Mouse (Mus musculus) myocyte (in vitro differentiated cells): Measurements from ENCODE around the gene AC134908.4. TPM values are rescaled to one million over a fixed set of nuclear protein-coding genes. Genes with fewer than 3 reads are reported as not detected.

ENCODE experiments used
- H3K27me3 ChIP-seq: one replicate; pipeline ENCODE4 v1.6.1; 2011; ENCODE audit not compliant: control insufficient read depth, insufficient read depth, insufficient read length
- H3K36me3 ChIP-seq: one replicate; pipeline ENCODE4 v1.6.1; 2011; ENCODE audit not compliant: control insufficient read depth, insufficient read depth
- H3K4me2 ChIP-seq: one replicate; pipeline ENCODE4 v1.6.1; 2011; ENCODE audit warnings: low read depth, control low read depth
- H3K4me3 ChIP-seq: one replicate; pipeline ENCODE4 v1.5.1; 2011; ENCODE audit warnings: mild to moderate bottlenecking, control low read depth, moderate library complexity
- H3K79me2 ChIP-seq: one replicate; pipeline ENCODE4 v1.6.1; 2011; ENCODE audit not compliant: control insufficient read depth, insufficient read depth
- H3ac ChIP-seq: one replicate; pipeline ENCODE4 v1.6.1; 2011; ENCODE audit not compliant: control insufficient read depth, insufficient read length
- CEBPB ChIP-seq: IDR thresholded peaks from 2 replicates; pipeline ENCODE4 v1.6.1; 2011; ENCODE audit warnings: mild to moderate bottlenecking, moderate library complexity; ENCODE audit not compliant: poor library complexity, insufficient read depth, severe bottlenecking
- E2F4 ChIP-seq: IDR thresholded peaks from one replicate; pipeline ENCODE4 v1.6.1; 2011; ENCODE audit warnings: mild to moderate bottlenecking, control low read depth, moderate library complexity; ENCODE audit not compliant: insufficient read depth
- MAX ChIP-seq: IDR thresholded peaks from one replicate; pipeline ENCODE4 v1.6.1; 2011; ENCODE audit warnings: low read depth, mild to moderate bottlenecking, control low read depth
- MYOD1 ChIP-seq, 3 experiments: IDR thresholded peaks; one replicate each; pipeline ENCODE4 v1.6.1; 2011; ENCODE audit warnings: control low read depth in 2 of 3, low read depth in 2 of 3, mild to moderate bottlenecking in 2 of 3, moderate library complexity in 1 of 3; ENCODE audit not compliant: insufficient read length in 2 of 3, control insufficient read depth in 1 of 3
- MYOG ChIP-seq, 3 experiments: IDR thresholded peaks; one replicate each; pipeline ENCODE4 v1.6.1; 2011; ENCODE audit warnings: control low read depth in 2 of 3, low read depth in 2 of 3, mild to moderate bottlenecking in 2 of 3; ENCODE audit not compliant: insufficient read length in 2 of 3, control insufficient read depth in 1 of 3, insufficient read depth in 1 of 3
- POLR2A ChIP-seq: IDR thresholded peaks from one replicate; pipeline ENCODE4 v1.6.1; 2011; ENCODE audit warnings: low read depth, mild to moderate bottlenecking, control low read depth, moderate library complexity; ENCODE audit not compliant: insufficient read length
- POLR2AphosphoS2 ChIP-seq: IDR thresholded peaks from one replicate; pipeline ENCODE4 v1.6.1; 2011; ENCODE audit warnings: low read depth, control low read depth; ENCODE audit not compliant: insufficient read length
- REST ChIP-seq: IDR thresholded peaks from one replicate; pipeline ENCODE4 v1.6.1; 2011; ENCODE audit warnings: mild to moderate bottlenecking, control low read depth, moderate library complexity; ENCODE audit not compliant: insufficient read depth, insufficient read length
- SRF ChIP-seq: IDR thresholded peaks from one replicate; pipeline ENCODE4 v1.6.1; 2011; ENCODE audit warnings: low read depth; ENCODE audit not compliant: control insufficient read depth, insufficient read length
- TCF12 ChIP-seq: IDR thresholded peaks from one replicate; pipeline ENCODE4 v1.6.1; 2011; ENCODE audit warnings: mild to moderate bottlenecking, control low read depth; ENCODE audit not compliant: poor library complexity, insufficient read depth, severe bottlenecking
- TCF3 ChIP-seq: IDR thresholded peaks from one replicate; pipeline ENCODE4 v1.6.1; 2011; ENCODE audit warnings: low read depth, control low read depth; ENCODE audit not compliant: insufficient read length
- USF1 ChIP-seq: IDR thresholded peaks from one replicate; pipeline ENCODE4 v1.6.1; 2011; ENCODE audit warnings: low read depth, mild to moderate bottlenecking, control low read depth, moderate library complexity
- polyA plus RNA-seq: library from polyadenylated mRNA; unstranded; fragments of >200 nt; fragmentation: generic; extraction: Trizol; gene quantifications from one replicate; pipeline ENCODE4 v1.2.1, GENCODE M21; 2012; ENCODE audit warnings: missing spikeins

The AC134908.4 gene
- polyA plus RNA-seq, 1 experiment, result not detected

DNA sequence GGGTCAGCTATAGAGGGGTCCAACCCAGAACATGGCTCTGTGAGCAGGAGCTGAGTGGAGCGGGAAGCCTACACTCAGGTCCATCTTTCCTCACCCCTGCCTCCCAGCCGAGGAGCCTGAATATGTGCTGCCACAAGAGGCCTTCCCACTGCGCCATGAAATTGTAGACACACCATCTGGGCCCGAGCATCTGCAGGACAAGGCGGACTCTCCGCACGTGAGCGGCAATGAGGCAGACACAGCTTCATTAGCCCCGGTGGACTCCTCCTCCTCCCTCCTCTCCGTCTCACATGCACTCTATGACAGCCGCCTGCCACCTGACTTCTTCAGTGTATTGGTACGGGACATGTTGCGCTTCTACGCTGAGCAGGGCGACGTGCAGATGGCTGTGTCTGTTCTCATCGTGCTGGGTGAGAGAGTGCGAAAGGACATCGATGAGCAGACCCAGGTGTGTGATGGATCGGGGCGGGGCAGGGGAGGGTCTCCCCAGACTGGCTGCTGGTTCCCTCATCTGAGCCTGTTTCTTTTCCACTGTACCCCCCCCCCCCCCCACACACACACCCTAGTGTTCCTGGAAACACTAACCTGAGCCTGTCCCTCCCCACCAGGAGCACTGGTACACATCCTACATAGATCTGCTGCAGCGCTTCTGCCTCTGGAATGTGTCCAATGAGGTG is 32.2 kb upstream of the AC134908.4 start:
- H3K79me2 ChIP-seq, result peaks cover 23% of the 10 kb centered on the region
- TF ChIP-seq USF1 (no peak), POLR2A (no peak), E2F4 (no peak), SRF (no peak), MYOD1 (IDR thresholded peaks at IDR 0.05; ENCODE audit: control insufficient read depth in 1 of 3, insufficient read length in 2 of 3, low read depth in 2 of 3) (no peak), CEBPB (no peak), REST (no peak), POLR2AphosphoS2 (no peak), TCF3 (no peak), TCF12 (no peak), MYOG (IDR thresholded peaks at IDR 0.05; ENCODE audit: control insufficient read depth in 1 of 3, insufficient read depth in 1 of 3, insufficient read length in 2 of 3, low read depth in 2 of 3) (no peak), MAX (no peak)

DNA sequence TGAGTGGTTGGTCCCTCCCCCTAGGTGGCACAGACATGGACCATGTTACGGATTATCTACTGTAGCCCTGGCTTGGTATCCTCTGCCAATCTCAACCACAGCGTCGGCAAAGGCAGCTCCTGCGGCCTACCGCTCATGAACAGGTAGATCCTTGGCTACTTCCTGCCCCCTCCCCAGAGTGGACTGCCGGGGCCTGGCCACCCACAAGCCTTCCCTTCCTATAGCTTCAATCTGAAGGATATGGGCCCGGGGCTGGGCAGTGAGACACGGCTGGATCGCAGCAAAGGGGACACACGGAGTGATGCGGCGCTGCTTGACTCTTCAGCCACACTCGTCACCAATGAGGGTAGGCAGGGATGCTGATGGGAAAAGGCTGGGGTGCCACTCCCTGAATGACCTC is 31.6 kb upstream of the AC134908.4 start:
- no peak overlapping the region for H3K4me3 ChIP-seq
- H3K36me3 ChIP-seq, result no peaks in the 10 kb centered on the region
- H3K79me2 ChIP-seq, result peaks cover 19% of the 10 kb centered on the region
- H3ac ChIP-seq, result no peak overlapping the region
- TF ChIP-seq CEBPB, result no peak
- no peaks in the 10 kb centered on the region for H3K27me3 ChIP-seq
- no peak overlapping the region for H3K4me2 ChIP-seq

More for the DNA sequence above, 32.2 kb upstream of the AC134908.4 start:
- no peak overlapping the region for H3K4me2 ChIP-seq
- no peaks in the 10 kb centered on the region for H3K27me3 ChIP-seq
- H3K4me3 ChIP-seq, result no peak overlapping the region
- H3ac ChIP-seq, result no peak overlapping the region
- H3K36me3 ChIP-seq, result no peaks in the 10 kb centered on the region

DNA sequence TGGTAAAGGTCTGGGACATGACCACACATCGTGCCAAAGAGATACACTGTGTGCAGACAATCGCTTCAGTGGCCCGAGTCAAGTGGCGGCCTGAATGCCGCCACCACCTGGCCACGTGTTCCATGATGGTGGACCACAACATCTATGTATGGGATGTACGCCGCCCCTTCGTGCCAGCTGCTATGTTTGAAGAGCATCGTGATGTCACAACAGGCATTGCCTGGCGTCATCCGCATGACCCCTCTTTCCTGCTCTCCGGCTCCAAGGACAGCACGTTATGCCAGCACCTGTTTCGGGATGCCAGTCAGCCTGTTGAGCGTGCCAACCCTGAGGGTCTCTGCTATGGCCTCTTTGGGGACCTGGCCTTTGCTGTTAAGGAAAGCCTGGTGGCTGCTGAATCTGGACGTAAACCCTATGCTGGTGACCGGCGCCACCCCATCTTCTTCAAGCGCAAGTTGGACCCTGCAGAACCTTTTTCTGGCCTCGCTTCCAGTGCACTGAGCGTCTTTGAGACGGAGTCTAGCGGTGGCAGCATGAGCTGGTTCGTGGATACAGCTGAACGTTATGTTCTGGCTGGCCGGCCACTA is 30.6 kb upstream of the AC134908.4 start:
- TF ChIP-seq REST (no peak), MYOD1 (IDR thresholded peaks at IDR 0.05; ENCODE audit: control insufficient read depth in 1 of 3, insufficient read length in 2 of 3, low read depth in 2 of 3) (no peak), USF1 (no peak), MYOG (IDR thresholded peaks at IDR 0.05; ENCODE audit: control insufficient read depth in 1 of 3, insufficient read depth in 1 of 3, insufficient read length in 2 of 3, low read depth in 2 of 3) (no peak), TCF3 (no peak), POLR2A (no peak), SRF (no peak), POLR2AphosphoS2 (no peak), CEBPB (no peak), MAX (no peak), E2F4 (no peak), TCF12 (no peak)
- Histone ChIP-seq H3K27me3 (no peaks in the 10 kb centered on the region), H3K79me2 (peaks cover 10% of the 10 kb centered on the region), H3ac (no peak overlapping the region), H3K4me2 (no peak overlapping the region), H3K36me3 (no peaks in the 10 kb centered on the region), H3K4me3 (no peak overlapping the region)

DNA sequence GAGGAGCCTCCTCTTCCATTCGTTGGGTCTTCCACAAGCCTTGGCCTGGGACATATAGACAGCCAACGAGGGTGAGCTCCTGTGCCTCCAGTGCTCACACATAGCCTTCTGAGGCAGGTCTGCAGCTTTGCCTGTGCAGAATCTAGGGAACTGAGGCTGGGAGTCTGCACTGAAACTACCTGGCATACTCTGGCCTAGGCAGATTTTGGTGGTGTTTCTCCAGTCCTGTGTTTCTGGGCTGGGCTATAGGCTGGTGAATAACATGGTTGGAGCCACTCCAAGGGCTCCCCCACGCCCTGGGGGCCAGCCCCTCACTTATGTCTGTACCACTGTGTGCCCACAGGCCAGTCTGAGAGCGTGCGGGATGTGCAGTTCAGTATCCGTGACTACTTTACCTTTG is 29.9 kb upstream of the AC134908.4 start:
- H3K79me2 ChIP-seq, result peaks cover 6% of the 10 kb centered on the region
- no peaks in the 10 kb centered on the region for H3K27me3 ChIP-seq
- no peak overlapping the region for H3K4me3 ChIP-seq
- no peak overlapping the region for H3K4me2 ChIP-seq
- no peaks in the 10 kb centered on the region for H3K36me3 ChIP-seq
- TF ChIP-seq MYOG (IDR thresholded peaks at IDR 0.05; ENCODE audit: control insufficient read depth in 1 of 3, insufficient read depth in 1 of 3, insufficient read length in 2 of 3, low read depth in 2 of 3) (no peak), MAX (no peak), USF1 (no peak), POLR2A (no peak), TCF12 (no peak), CEBPB (no peak), E2F4 (no peak), MYOD1 (IDR thresholded peaks at IDR 0.05; ENCODE audit: control insufficient read depth in 1 of 3, insufficient read length in 2 of 3, low read depth in 2 of 3) (no peak), TCF3 (no peak), POLR2AphosphoS2 (no peak), REST (no peak), SRF (no peak)
- no peak overlapping the region for H3ac ChIP-seq
